Mouse (Mus musculus) forebrain, embryonic 16.5 days (tissue): ENCODE results near the gene Capzb. TPM values are rescaled to one million over a fixed set of nuclear protein-coding genes. Genes with fewer than 3 reads are reported as not detected.

ENCODE experiments used
- ATAC-seq: fragments of 200-750 bp; cut with Nextera tagmentation; 2 replicates; pipeline ENCODE4 v1.8.0; 2017; ENCODE audit warnings: mild to moderate bottlenecking, moderate library complexity
- H3K27ac ChIP-seq: fragments of 300-500 bp; sonication (generic); 2 replicates; pipeline ENCODE4 v1.5.1; 2014; ENCODE audit warnings: low read length, control low read depth
- H3K27me3 ChIP-seq: fragments of 300-500 bp; sonication (generic); replicated peaks from 2 replicates; pipeline ENCODE4 v1.6.1; 2014; ENCODE audit warnings: low read length; ENCODE audit not compliant: control insufficient read depth, insufficient read depth
- H3K36me3 ChIP-seq: fragments of 300-500 bp; sonication (generic); 2 replicates; pipeline ENCODE4 v1.6.1; 2014; ENCODE audit not compliant: control insufficient read depth, insufficient read depth
- H3K4me1 ChIP-seq: fragments of 300-500 bp; sonication (generic); replicated peaks from 2 replicates; pipeline ENCODE4 v1.6.1; 2014; ENCODE audit warnings: low read length; ENCODE audit not compliant: control insufficient read depth, insufficient read depth
- H3K4me2 ChIP-seq: fragments of 300-500 bp; sonication (generic); 2 replicates; pipeline ENCODE4 v1.6.1; 2014; ENCODE audit warnings: mild to moderate bottlenecking, low read length, control low read depth
- H3K4me3 ChIP-seq: fragments of 300-500 bp; sonication (generic); replicated peaks from 2 replicates; pipeline ENCODE4 v1.5.1; 2014; ENCODE audit warnings: mild to moderate bottlenecking, low read length, control low read depth
- H3K9ac ChIP-seq: fragments of 300-500 bp; sonication (generic); replicated peaks from 2 replicates; pipeline ENCODE4 v1.6.1; 2014; ENCODE audit warnings: low read depth, low read length, control low read depth
- H3K9me3 ChIP-seq: fragments of 300-500 bp; sonication (generic); 2 replicates; pipeline ENCODE4 v1.6.1; 2016; ENCODE audit warnings: low read length; ENCODE audit not compliant: control insufficient read depth
- WGBS: fragments of 180-500 bp; shearing (Covaris S2); extraction: QIAGEN DNeasy Blood & Tissue Kit; methylation state at CpG from one replicate; pipeline ENCODE4 v1.1.7; 2014; 5-methylcytosine and 5-hydroxymethylcytosine counted together
- polyA plus RNA-seq: library from polyadenylated mRNA; unstranded; fragments of >200 nt; fragmentation: Nextera tagmentation; extraction: Ambion mirVana; gene quantifications from 2 replicates; pipeline ENCODE4 v1.2.1, GENCODE M21; 2015

Capzb gene
- polyA plus RNA-seq, 1 experiment from 2014 or later = 311 TPM

- Histone ChIP-seq H3K27me3 (no peaks in the 10 kb centered on the region), H3K4me1 (no peaks in the 10 kb centered on the region), H3K9me3 (no peaks in the 10 kb centered on the region), H3K4me2 (no peak overlapping the region), H3K9ac (no peak overlapping the region), H3K27ac (no peak overlapping the region), H3K36me3 (peaks cover 6% of the 10 kb centered on the region; the same call in 1 of the 2 replicates), H3K4me3 (no peak overlapping the region)
- 78% methylated on average over 4 of the region's 4 CpGs for WGBS
- no peak for ATAC-seq
Measured at GRCm38 (mm10) chr4:139297566-139297965, 104.9 kb downstream of the Capzb start.

GRCm38 (mm10) chr4:139298671-139299366, 106.1 kb downstream of the Capzb start:
- Histone ChIP-seq H3K4me1 (no peaks in the 10 kb centered on the region), H3K4me3 (no peak overlapping the region), H3K27ac (no peak overlapping the region), H3K9ac (no peak overlapping the region), H3K36me3 (peaks cover 6% of the 10 kb centered on the region; the same call in 1 of the 2 replicates), H3K4me2 (no peak overlapping the region), H3K27me3 (no peaks in the 10 kb centered on the region), H3K9me3 (no peaks in the 10 kb centered on the region)
- no peak for ATAC-seq
- 85% methylated on average over 12 of the region's 12 CpGs for WGBS

- no peaks in the 10 kb centered on the region for H3K9me3 ChIP-seq
- 94% methylated on average over 8 of the region's 8 CpGs for WGBS
- H3K27me3 ChIP-seq = no peaks in the 10 kb centered on the region
- H3K36me3 ChIP-seq = peaks cover 9% of the 10 kb centered on the region
- H3K4me2 ChIP-seq = no peak overlapping the region
- H3K4me1 ChIP-seq = no peaks in the 10 kb centered on the region
- H3K9ac ChIP-seq = no peak overlapping the region
- H3K4me3 ChIP-seq = no peak overlapping the region
- no peak for ATAC-seq
- no peak overlapping the region for H3K27ac ChIP-seq
Measured at GRCm38 (mm10) chr4:139301780-139302179, 109.1 kb downstream of the Capzb start.

- H3K4me3 ChIP-seq = no peak overlapping the region
- H3K27me3 ChIP-seq = no peaks in the 10 kb centered on the region
- H3K9me3 ChIP-seq = no peaks in the 10 kb centered on the region
- H3K36me3 ChIP-seq = peaks cover 9% of the 10 kb centered on the region
- H3K4me1 ChIP-seq = no peaks in the 10 kb centered on the region
- 65% methylated on average over 5 of the region's 5 CpGs for WGBS
- no peak overlapping the region for H3K9ac ChIP-seq
- H3K4me2 ChIP-seq = no peak overlapping the region
- no peak overlapping the region for H3K27ac ChIP-seq
- no peak for ATAC-seq
Measured at GRCm38 (mm10) chr4:139302241-139302640, 109.5 kb downstream of the Capzb start.

- H3K27me3 ChIP-seq = no peaks in the 10 kb centered on the region
- 94% methylated on average over 3 of the region's 3 CpGs for WGBS
- ATAC-seq = no peak
Measured at GRCm38 (mm10) chr4:139305521-139305920, 112.8 kb downstream of the Capzb start.

GRCm38 (mm10) chr4:139307916-139308315, 115.2 kb downstream of the Capzb start:
- no peak overlapping the region for H3K4me3 ChIP-seq
- H3K4me1 ChIP-seq = peaks cover 25% of the 10 kb centered on the region
- no peak overlapping the region for H3K4me2 ChIP-seq
- H3K9me3 ChIP-seq = no peaks in the 10 kb centered on the region
- no peak overlapping the region for H3K27ac ChIP-seq
- peaks cover 3% of the 10 kb centered on the region; the same call in 1 of the 2 replicates for H3K36me3 ChIP-seq
- WGBS = 87% methylated on average over 5 of the region's 5 CpGs
- no peaks in the 10 kb centered on the region for H3K27me3 ChIP-seq
- no peak for ATAC-seq
- H3K9ac ChIP-seq = 0 out of 2 replicates have a peak overlapping the region, but pooled peaks have one; percentile 13

More at GRCm38 (mm10) chr4:139305521-139305920, 112.8 kb downstream of the Capzb start:
- Histone ChIP-seq H3K4me2 (no peak overlapping the region), H3K4me3 (no peak overlapping the region), H3K27ac (no peak overlapping the region), H3K4me1 (peaks cover 13% of the 10 kb centered on the region), H3K36me3 (peaks cover 5% of the 10 kb centered on the region), H3K9me3 (no peaks in the 10 kb centered on the region), H3K9ac (no peak overlapping the region)

GRCm38 (mm10) chr4:139309651-139310050, 117.0 kb downstream of the Capzb start:
- Histone ChIP-seq H3K9ac (no peak overlapping the region; the same call in 1 of the 2 replicates), H3K27ac (no peak overlapping the region), H3K4me1 (peaks cover 25% of the 10 kb centered on the region), H3K27me3 (no peaks in the 10 kb centered on the region), H3K4me3 (peak overlapping the region; percentile 98), H3K9me3 (no peaks in the 10 kb centered on the region), H3K36me3 (peaks cover 3% of the 10 kb centered on the region; the same call in 1 of the 2 replicates), H3K4me2 (peak overlapping the region; percentile 94)
- 22% methylated on average over 6 of the region's 6 CpGs for WGBS
- ATAC-seq = no peak

GRCm38 (mm10) chr4:139310171-139310898, 117.6 kb downstream of the Capzb start, which contains the start of the genes Pqlc2 and Akr7a5:
TSS of gene Pqlc2 (minus strand) at chr4:139310708.
TSS of gene Akr7a5 (plus strand) at chr4:139310744.
- WGBS = under 1% methylated on average over 62 of the region's 63 CpGs
- no peaks in the 10 kb centered on the region for H3K9me3 ChIP-seq
- H3K4me3 ChIP-seq = peak within 1 kb of the TSS; percentile 98
- peak within 1 kb of the TSS; percentile 94 for H3K4me2 ChIP-seq
- H3K4me1 ChIP-seq = peaks cover 25% of the 10 kb centered on the region
- H3K36me3 ChIP-seq = no peaks in the 10 kb centered on the region
- ATAC-seq = peak; percentile 92
- H3K9ac ChIP-seq = peak within 1 kb of the TSS; percentile 94
- peak within 1 kb of the TSS; percentile 56 for H3K27ac ChIP-seq
- no peaks in the 10 kb centered on the region for H3K27me3 ChIP-seq
